Mouse (Mus musculus) inflammation-experienced regulatory T-cells, adult 6 months (primary cell): ENCODE results near the gene Spin2g. TPM values are rescaled to one million over a fixed set of nuclear protein-coding genes. Genes with fewer than 3 reads are reported as not detected.
"Not testable (repeated sequence)": the region's sequence is repeated elsewhere in the genome, so short reads cannot be mapped to it uniquely, and the experiment has no call there.

Source experiments
- ATAC-seq: one replicate; pipeline ENCODE4 v1.8.0; 2017
- polyA plus RNA-seq, 3 experiments: library from polyadenylated mRNA; unstranded; fragments of 100-300 nt; shearing (Covaris generic); gene quantifications; one replicate each; pipeline ENCODE4 v1.2.1; 2017

Spin2g gene
- not detected for polyA plus RNA-seq

- ATAC-seq: not testable (repeated sequence)
Measured at GRCm38 (mm10) chrX:34238633-34239032, at the start of gene Spin2g. Gene Spin2g (minus strand): TSS chrX:34238733.

Other genes starting within 250 kb of the Spin2g start
- not detected for gene Btbd35f9, start 77.2 kb downstream of the Spin2g start, polyA plus RNA-seq
- gene Btbd35f8, start 211.8 kb upstream of the Spin2g start, polyA plus RNA-seq: not detected